14 mouse cellular contexts compared by ENCODE assay signal in the genomic region with DNA sequence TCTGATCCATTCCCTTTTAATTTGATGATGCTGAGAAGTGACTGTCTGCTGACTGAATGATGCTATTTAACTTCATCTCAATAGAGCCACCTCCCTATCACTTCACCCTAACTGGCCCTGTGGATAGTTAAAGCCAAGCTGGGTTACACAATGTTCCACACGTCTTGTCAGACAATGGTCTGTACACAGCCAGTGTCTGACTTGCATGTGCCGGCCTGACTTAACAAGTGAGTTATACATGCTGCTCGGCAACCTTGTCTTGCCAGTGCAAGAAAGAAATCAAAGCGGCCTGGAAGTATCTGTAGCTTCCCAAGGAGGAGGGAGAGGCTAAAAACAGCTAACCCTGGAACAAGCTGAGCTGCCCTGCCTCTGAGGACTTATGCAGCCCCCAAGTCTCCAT.
A peak's percentile ranks its signal among the peaks of the same experiment; 100 is the strongest.
DNase-seq lines count a peak whose midpoint lies in the region; ATAC-seq and TF ChIP-seq lines count a peak whose summit lies in the region.
"Had no signal": no experiment of that assay in that cellular context is flagged by ENCODE, and none has a peak within 500 bp of the region (broad histone marks: within the 10 kb centered on the region; RNA-seq: fewer than 3 reads in every experiment).

No protein-coding gene starts in this region.

- H3K4me2 ChIP-seq in embryonic facial prominence, embryonic 14.5 days (ENCODE audit: low read depth, low read length), result no peak overlapping the region
- H3K4me2 ChIP-seq in hindbrain, postnatal 0 days (ENCODE audit: low read depth, low read length), result no peak overlapping the region
- H3K4me2 ChIP-seq: embryonic facial prominence, embryonic 12.5 days; limb, embryonic 15.5 days; lung, embryonic 15.5 days had no signal

- no peak overlapping the region for H3K4me3 ChIP-seq in embryonic facial prominence, embryonic 14.5 days (ENCODE audit: low read depth, low read length)
- no peak overlapping the region for H3K4me3 ChIP-seq in embryonic facial prominence, embryonic 10.5 days
- no peak overlapping the region for H3K4me3 ChIP-seq in hindbrain, embryonic 10.5 days
- no peak overlapping the region for H3K4me3 ChIP-seq in hindbrain, postnatal 0 days (ENCODE audit: low read length)
- H3K4me3 ChIP-seq: embryonic facial prominence, embryonic 12.5 days; limb, embryonic 15.5 days; lung, embryonic 15.5 days had no signal

- peak; percentile 62 for DNase-seq in embryonic facial prominence, embryonic 14.5 days (ENCODE audit: low spot score)
- DNase-seq in embryonic facial prominence, embryonic 10.5 days (ENCODE audit: low spot score), result no peak
- DNase-seq in hindbrain, embryonic 10.5 days (ENCODE audit: low spot score), result no peak
- DNase-seq in hindbrain, postnatal 0 days (ENCODE audit: low spot score), result no peak
- DNase-seq in urinary bladder, postnatal 36 days (ENCODE audit: low spot score in 2 of 2), result peak; percentile 39 to 50
- DNase-seq in urinary bladder, postnatal 10 days (ENCODE audit: low spot score), result no peak
- no peak for DNase-seq in layer of hippocampus, adult 8-10 months (ENCODE audit: low spot score in 2 of 2)
- DNase-seq in spleen, adult 18-20 months, result no peak
- DNase-seq: B cell, adult 2 months; kidney, postnatal 14 days; layer of hippocampus, postnatal 36 days had no signal

- no peak overlapping the region; the same call in 1 of the 2 replicates for H3K27ac ChIP-seq in embryonic facial prominence, embryonic 14.5 days (replicated peaks; ENCODE audit: low read depth, low read length)
- H3K27ac ChIP-seq in embryonic facial prominence, embryonic 10.5 days (replicated peaks), result no peak overlapping the region; the same call in 1 of the 2 replicates
- peak overlapping the region; percentile 35; the same call in 1 of the 2 replicates for H3K27ac ChIP-seq in hindbrain, embryonic 10.5 days
- H3K27ac ChIP-seq in hindbrain, postnatal 0 days, result no peak overlapping the region
- H3K27ac ChIP-seq: embryonic facial prominence, embryonic 12.5 days; limb, embryonic 15.5 days; lung, embryonic 15.5 days had no signal

- no peak overlapping the region for H3K9ac ChIP-seq in embryonic facial prominence, embryonic 14.5 days (ENCODE audit: low read depth, low read length)
- H3K9ac ChIP-seq in hindbrain, postnatal 0 days (replicated peaks; ENCODE audit: low read length), result no peak overlapping the region
- H3K9ac ChIP-seq: embryonic facial prominence, embryonic 12.5 days; limb, embryonic 15.5 days; lung, embryonic 15.5 days had no signal

- WGBS in embryonic facial prominence, embryonic 14.5 days, result 40% methylated on average over 4 of the region's 4 CpGs
- WGBS in embryonic facial prominence, embryonic 10.5 days, result 25% methylated on average over 4 of the region's 4 CpGs
- WGBS in hindbrain, embryonic 10.5 days, result 23% methylated on average over 4 of the region's 4 CpGs
- 15% methylated on average over 4 of the region's 4 CpGs for WGBS in hindbrain, postnatal 0 days

- no peaks in the 10 kb centered on the region for H3K27me3 ChIP-seq in embryonic facial prominence, embryonic 14.5 days (replicated peaks; ENCODE audit: control insufficient read depth, insufficient read depth, low read length)
- no peaks in the 10 kb centered on the region for H3K27me3 ChIP-seq in embryonic facial prominence, embryonic 10.5 days (replicated peaks; ENCODE audit: low read depth, poor library complexity, severe bottlenecking)
- H3K27me3 ChIP-seq in hindbrain, embryonic 10.5 days (ENCODE audit: insufficient read depth, poor library complexity, severe bottlenecking), result no peaks in the 10 kb centered on the region
- no peaks in the 10 kb centered on the region for H3K27me3 ChIP-seq in hindbrain, postnatal 0 days (ENCODE audit: insufficient read depth, low read length)
- H3K27me3 ChIP-seq: embryonic facial prominence, embryonic 12.5 days; limb, embryonic 15.5 days; lung, embryonic 15.5 days had no signal

- H3K4me1 ChIP-seq in embryonic facial prominence, embryonic 14.5 days (ENCODE audit: control insufficient read depth, insufficient read depth, low read length), result peaks cover 11% of the 10 kb centered on the region
- peaks cover 20% of the 10 kb centered on the region for H3K4me1 ChIP-seq in embryonic facial prominence, embryonic 10.5 days
- H3K4me1 ChIP-seq in hindbrain, embryonic 10.5 days (replicated peaks), result peaks cover 41% of the 10 kb centered on the region
- 0 out of 2 replicates have a peak, but pooled peaks cover 3% of the 10 kb centered on the region for H3K4me1 ChIP-seq in hindbrain, postnatal 0 days (ENCODE audit: insufficient read depth, low read length)

- no peak for ATAC-seq in embryonic facial prominence, embryonic 14.5 days (ENCODE audit: low read depth)
- no peak for ATAC-seq in hindbrain, postnatal 0 days

- no peaks in the 10 kb centered on the region for H3K36me3 ChIP-seq in embryonic facial prominence, embryonic 14.5 days (ENCODE audit: control insufficient read depth, insufficient read depth, low read length)
- H3K36me3 ChIP-seq in embryonic facial prominence, embryonic 10.5 days (replicated peaks), result no peaks in the 10 kb centered on the region
- no peaks in the 10 kb centered on the region for H3K36me3 ChIP-seq in hindbrain, embryonic 10.5 days
- H3K36me3 ChIP-seq in hindbrain, postnatal 0 days (ENCODE audit: insufficient read depth, low read length), result no peaks in the 10 kb centered on the region
- H3K36me3 ChIP-seq: embryonic facial prominence, embryonic 12.5 days; limb, embryonic 15.5 days; lung, embryonic 15.5 days had no signal

- no peaks in the 10 kb centered on the region for H3K9me3 ChIP-seq in embryonic facial prominence, embryonic 14.5 days (ENCODE audit: control insufficient read depth, low read length)
- no peaks in the 10 kb centered on the region for H3K9me3 ChIP-seq in embryonic facial prominence, embryonic 10.5 days
- no peaks in the 10 kb centered on the region for H3K9me3 ChIP-seq in hindbrain, embryonic 10.5 days
- H3K9me3 ChIP-seq in hindbrain, postnatal 0 days (ENCODE audit: low read length), result no peaks in the 10 kb centered on the region
- H3K9me3 ChIP-seq: embryonic facial prominence, embryonic 12.5 days; limb, embryonic 15.5 days; lung, embryonic 15.5 days had no signal

- no peak for TF ChIP-seq CTCF in hindbrain, postnatal 0 days (IDR thresholded peaks at IDR 0.05; ENCODE audit: low read depth)

Comparison
In these comparisons a context has a peak if more than half of its experiments do, and no peak if none do; other contexts are left out.
1. DNase-seq: peak in embryonic facial prominence, embryonic 14.5 days (single experiment) and urinary bladder, postnatal 36 days (2 of 2); none in embryonic facial prominence, embryonic 10.5 days (single experiment), hindbrain, embryonic 10.5 days (single experiment), hindbrain, postnatal 0 days (single experiment), urinary bladder, postnatal 10 days (single experiment), layer of hippocampus, adult 8-10 months (0 of 2) and spleen, adult 18-20 months (0 of 2).